Comparison of ENCODE assay signal across 11 mouse cellular contexts in genomic region chr7:112224854-112225253, GRCm38 (mm10). TPM values are rescaled to one million over a fixed set of nuclear protein-coding genes. Genes with fewer than 3 reads are reported as not detected.
A peak's percentile ranks its signal among the peaks of the same experiment; 100 is the strongest.
DNase-seq lines count a peak whose midpoint lies in the region; ATAC-seq and TF ChIP-seq lines count a peak whose summit lies in the region.
"Had no signal": no experiment of that assay in that cellular context is flagged by ENCODE, and none has a peak within 500 bp of the region (broad histone marks: within the 10 kb centered on the region; RNA-seq: fewer than 3 reads in every experiment).

No protein-coding gene starts in this region.

- peak overlapping the region; percentile 93 for H3K27ac ChIP-seq in heart, embryonic 10.5 days
- H3K27ac ChIP-seq in left cerebral cortex, adult 2 months: peak overlapping the region; percentile 75
- H3K27ac ChIP-seq in intestine, embryonic 16.5 days (ENCODE audit: low read length): peak overlapping the region; percentile 63; the same call in 1 of the 2 replicates
- H3K27ac ChIP-seq: embryonic facial prominence, embryonic 13.5 days; hindbrain, embryonic 10.5 days; liver, embryonic 15.5 days had no signal

- peaks cover 20% of the 10 kb centered on the region for H3K36me3 ChIP-seq in heart, embryonic 10.5 days
- no peaks in the 10 kb centered on the region for H3K36me3 ChIP-seq in E14TG2a.4 (ENCODE audit: insufficient read depth, low read length)
- no peaks in the 10 kb centered on the region for H3K36me3 ChIP-seq in intestine, embryonic 16.5 days (ENCODE audit: control insufficient read depth, insufficient read depth, low read length)
- H3K36me3 ChIP-seq: embryonic facial prominence, embryonic 13.5 days; hindbrain, embryonic 10.5 days; liver, embryonic 15.5 days had no signal

- H3K4me1 ChIP-seq in heart, embryonic 10.5 days: peaks cover 71% of the 10 kb centered on the region
- H3K4me1 ChIP-seq in E14TG2a.4 (replicated peaks; ENCODE audit: low read depth, low read length): peaks cover 27% of the 10 kb centered on the region
- H3K4me1 ChIP-seq in intestine, embryonic 16.5 days (ENCODE audit: control insufficient read depth, insufficient read depth, low read length): peaks cover 30% of the 10 kb centered on the region

- H3K9ac ChIP-seq in intestine, embryonic 16.5 days (ENCODE audit: low read depth, low read length): peak overlapping the region; percentile 81; the same call in 1 of the 2 replicates
- H3K9ac ChIP-seq: embryonic facial prominence, embryonic 13.5 days; liver, embryonic 15.5 days had no signal

- no peaks in the 10 kb centered on the region; the same call in 1 of the 2 replicates for H3K27me3 ChIP-seq in heart, embryonic 10.5 days (ENCODE audit: insufficient read depth, poor library complexity, severe bottlenecking)
- peaks cover 68% of the 10 kb centered on the region for H3K27me3 ChIP-seq in E14TG2a.4 (ENCODE audit: insufficient read depth, low read length)
- no peaks in the 10 kb centered on the region for H3K27me3 ChIP-seq in intestine, embryonic 16.5 days (replicated peaks; ENCODE audit: control insufficient read depth, insufficient read depth, low read length)

- no peak for ATAC-seq in intestine, embryonic 16.5 days

- 0 out of 2 replicates have a peak, but pooled peaks cover 6% of the 10 kb centered on the region for H3K9me3 ChIP-seq in heart, embryonic 10.5 days
- peaks cover 8% of the 10 kb centered on the region for H3K9me3 ChIP-seq in E14TG2a.4 (ENCODE audit: low read length)
- H3K9me3 ChIP-seq in intestine, embryonic 16.5 days (ENCODE audit: control insufficient read depth, low read length): no peaks in the 10 kb centered on the region
- H3K9me3 ChIP-seq: embryonic facial prominence, embryonic 13.5 days; liver, embryonic 15.5 days had no signal

- peak overlapping the region; percentile 91 for H3K4me3 ChIP-seq in heart, embryonic 10.5 days
- H3K4me3 ChIP-seq in left cerebral cortex, adult 2 months: no peak overlapping the region; the same call in 1 of the 2 replicates
- peak overlapping the region; percentile 83; the same call in 1 of the 2 replicates for H3K4me3 ChIP-seq in E14TG2a.4 (replicated peaks; ENCODE audit: low read length)
- no peak overlapping the region for H3K4me3 ChIP-seq in intestine, embryonic 16.5 days (ENCODE audit: low read length)

- intact Hi-C loops in left cerebral cortex, adult 2 months (cut with DNase I): loop anchor here (5.0 kb wide), 1 partner anchor 43 kb away; no protein-coding TSS in a partner anchor

- WGBS in heart, embryonic 10.5 days: 64% methylated on average over 12 of the region's 12 CpGs
- WGBS in intestine, embryonic 16.5 days: 69% methylated on average over 12 of the region's 12 CpGs

- no peak for TF ChIP-seq CTCF in left cerebral cortex, adult 2 months (IDR thresholded peaks at IDR 0.05)
- TF ChIP-seq CTCF in E14TG2a.4 (conservative IDR thresholded peaks at IDR 0.05; ENCODE audit: low read length): no peak

- peak overlapping the region; percentile 95 for H3K4me2 ChIP-seq in intestine, embryonic 16.5 days (ENCODE audit: low read depth, low read length)

- no peak for DNase-seq in heart, embryonic 10.5 days (ENCODE audit: low spot score)
- no peak for DNase-seq in heart, adult 9 months (ENCODE audit: low spot score in 2 of 2)
- no peak for DNase-seq in left cerebral cortex, adult 2 months (ENCODE audit: extremely low spot score in 1 of 2, low spot score in 2 of 2)
- DNase-seq in left cerebral cortex, adult 8-10 months (ENCODE audit: low spot score in 2 of 2): no peak
- no peak for DNase-seq in frontal cortex, adult 2 months (ENCODE audit: extremely low spot score in 1 of 2, low spot score in 1 of 2)
- no peak for DNase-seq in urinary bladder, adult 18-20 months (ENCODE audit: low spot score in 2 of 2)

RNA-seq across cellular contexts. Expression of gene Mical2, which starts 0.8 kb away (rescaled TPM):
- 77.8 and 153 TPM in 2 replicates for polyA plus RNA-seq in heart, embryonic 10.5 days (2016; fragmentation: Nextera tagmentation; extraction: Ambion mirVana)
- 100 to 1,000 TPM; 652 to 703 TPM for total RNA-seq in left cerebral cortex, adult 2 months (2021)
- total RNA-seq in left cerebral cortex, adult 8-10 months (2022): 100 to 1,000 TPM; 370 to 442 (median 419) TPM
- polyA plus RNA-seq in intestine, embryonic 16.5 days (2015; fragmentation: Nextera tagmentation; extraction: Ambion mirVana): 18.3 and 19.0 TPM in 2 replicates
- polyA plus RNA-seq in frontal cortex, adult 2 months (2012; rRNA removed): 229 and 253 TPM in 2 replicates

Comparison
In these comparisons a context has a peak if more than half of its experiments do, and no peak if none do; other contexts are left out.
1. H3K4me3 ChIP-seq: peak in heart, embryonic 10.5 days (single experiment) and E14TG2a.4 (single experiment); none in left cerebral cortex, adult 2 months (single experiment) and intestine, embryonic 16.5 days (single experiment).
2. Peak in every context shown above with its lines, with median percentiles within 50 percentile points of each other: H3K27ac ChIP-seq.